Mouse (Mus musculus): Measurements from ENCODE around the gene Gm13287.
A peak's percentile ranks its signal among the peaks of the same experiment; 100 is the strongest.
"Not testable (repeated sequence)": the region's sequence is repeated elsewhere in the genome, so short reads cannot be mapped to it uniquely, and the experiment has no call there.

Gene Gm13287

DNA sequence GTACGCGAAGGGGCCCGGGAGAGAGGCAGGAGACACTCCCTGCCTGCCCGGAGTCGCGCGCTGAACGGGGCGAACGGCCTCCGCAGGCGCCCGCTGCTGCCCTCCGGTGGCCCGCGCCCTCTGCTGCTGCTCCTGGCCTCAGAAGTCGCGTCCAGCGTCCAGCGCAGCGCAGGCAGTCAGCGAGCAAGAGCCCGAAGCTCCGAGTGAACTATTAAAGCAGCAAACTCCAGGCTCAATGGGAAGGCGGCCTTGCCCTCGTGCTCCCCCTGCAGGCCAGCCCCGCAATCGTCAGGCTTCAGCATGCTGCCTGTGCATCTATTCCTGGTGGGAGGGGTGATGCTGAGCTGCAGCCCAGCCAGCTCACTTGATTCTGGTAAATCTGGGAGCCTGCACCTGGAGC, 6.0 kb upstream of the Gm13287 start, which contains the start of gene Gm13279:
Gene Gm13279 (plus strand): TSS at position 301 of the 400 bp plus-strand sequence.
- DNase-seq (ENCODE audit: low spot score in 2 of 2): not testable (repeated sequence)

DNA sequence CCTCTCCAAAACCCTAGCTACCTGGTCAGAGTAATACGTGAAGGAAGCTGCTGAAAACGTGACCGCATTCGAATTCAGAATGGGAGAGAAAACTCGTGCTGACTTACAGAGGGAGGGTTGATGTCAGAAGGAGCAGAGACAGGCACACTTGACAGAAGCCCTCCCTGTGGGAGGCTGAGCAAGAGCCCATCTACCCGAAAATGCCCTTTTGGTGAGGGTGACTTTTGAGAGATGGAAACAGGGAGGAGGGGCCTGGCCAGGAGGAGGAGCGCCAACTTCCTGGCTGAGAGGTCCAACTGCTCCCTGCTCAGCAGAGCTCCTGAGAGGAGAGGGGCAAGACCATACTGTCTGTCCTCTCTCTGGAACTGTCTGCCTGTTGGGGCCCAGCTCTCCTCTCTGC, 3.7 kb upstream of the Gm13287 start, which contains the start of gene Gm13285:
Gene Gm13285 (plus strand): TSS at position 301 of the 400 bp plus-strand sequence.
- not testable (repeated sequence) for DNase-seq (ENCODE audit: low spot score in 2 of 2)

DNA sequence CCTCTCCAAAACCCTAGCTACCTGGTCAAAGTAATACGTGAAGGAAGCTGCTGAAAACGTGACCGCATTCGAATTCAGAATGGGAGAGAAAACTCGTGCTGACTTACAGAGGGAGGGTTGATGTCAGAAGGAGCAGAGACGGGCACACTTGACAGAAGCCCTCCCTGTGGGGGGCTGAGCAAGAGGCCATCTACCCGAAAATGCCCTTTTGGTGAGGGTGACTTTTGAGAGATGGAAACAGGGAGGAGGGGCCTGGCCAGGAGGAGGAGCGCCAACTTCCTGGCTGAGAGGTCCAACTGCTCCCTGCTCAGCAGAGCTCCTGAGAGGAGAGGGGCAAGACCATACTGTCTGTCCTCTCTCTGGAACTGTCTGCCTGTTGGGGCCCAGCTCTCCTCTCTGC, 2.2 kb downstream of the Gm13287 start, which contains the start of gene Gm13288:
Gene Gm13288 (plus strand): TSS at position 301 of the 400 bp plus-strand sequence.
- not testable (repeated sequence) for DNase-seq (ENCODE audit: low spot score in 2 of 2)

DNA sequence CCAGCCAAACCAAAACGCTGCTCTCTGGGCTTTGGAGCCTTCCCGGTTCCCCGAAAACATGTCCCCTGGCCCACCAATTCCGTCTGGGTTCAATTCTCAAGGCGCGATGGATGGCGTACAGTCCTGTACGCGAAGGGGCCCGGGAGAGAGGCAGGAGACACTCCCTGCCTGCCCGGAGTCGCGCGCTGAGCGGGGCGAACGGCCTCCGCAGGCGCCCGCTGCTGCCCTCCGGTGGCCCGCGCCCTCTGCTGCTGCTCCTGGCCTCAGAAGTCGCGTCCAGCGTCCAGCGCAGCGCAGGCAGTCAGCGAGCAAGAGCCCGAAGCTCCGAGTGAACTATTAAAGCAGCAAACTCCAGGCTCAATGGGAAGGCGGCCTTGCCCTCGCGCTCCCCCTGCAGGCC, 2.7 kb downstream of the Gm13287 start:
- peak; percentile 11 to 21 for DNase-seq (ENCODE audit: low spot score in 2 of 2)

DNA sequence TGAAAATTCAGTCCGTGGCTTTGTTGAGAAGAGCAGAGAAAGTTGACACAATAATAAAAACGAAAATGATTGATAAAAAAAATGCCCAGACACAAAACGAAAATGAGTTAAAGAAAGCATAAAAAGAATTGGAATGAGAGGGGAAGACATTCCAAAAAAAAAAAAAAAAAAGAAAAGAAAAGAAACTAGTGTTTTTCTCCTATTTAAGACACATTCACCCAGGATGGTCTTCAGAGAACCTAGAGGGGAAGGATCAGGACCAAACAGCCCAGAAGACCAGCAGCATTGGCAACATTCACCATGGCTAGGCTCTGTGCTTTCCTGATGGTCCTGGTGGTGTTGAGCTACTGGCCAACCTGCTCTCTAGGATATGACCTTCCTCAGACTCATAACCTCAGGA, 12.9 kb downstream of the Gm13287 start, which contains the start of gene Ifna7:
Gene Ifna7 (plus strand): TSS at position 301 of the 400 bp plus-strand sequence.
- no peak for DNase-seq (ENCODE audit: low spot score in 2 of 2)

DNA sequence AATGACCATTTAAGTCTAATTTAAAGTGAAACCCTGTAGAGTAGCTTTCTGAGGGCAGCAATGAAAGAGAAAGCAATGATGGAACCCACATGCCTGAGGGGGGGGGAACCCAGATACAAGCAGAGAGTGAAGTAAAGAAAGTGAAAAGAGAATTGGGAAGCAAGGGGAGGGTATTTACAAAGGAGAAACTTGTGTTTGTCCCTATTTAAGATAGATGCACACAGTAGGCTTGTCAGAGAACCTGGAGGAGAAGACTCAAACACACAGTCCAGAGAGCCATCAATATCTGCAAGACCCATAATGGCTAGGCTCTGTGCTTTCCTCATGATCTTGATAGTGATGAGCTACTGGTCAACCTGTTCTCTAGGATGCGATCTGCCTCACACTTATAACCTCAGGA, 16.6 kb downstream of the Gm13287 start, which contains the start of gene Ifna11:
Gene Ifna11 (plus strand): TSS at position 301 of the 400 bp plus-strand sequence.
- no peak for DNase-seq (ENCODE audit: low spot score in 2 of 2)

DNA sequence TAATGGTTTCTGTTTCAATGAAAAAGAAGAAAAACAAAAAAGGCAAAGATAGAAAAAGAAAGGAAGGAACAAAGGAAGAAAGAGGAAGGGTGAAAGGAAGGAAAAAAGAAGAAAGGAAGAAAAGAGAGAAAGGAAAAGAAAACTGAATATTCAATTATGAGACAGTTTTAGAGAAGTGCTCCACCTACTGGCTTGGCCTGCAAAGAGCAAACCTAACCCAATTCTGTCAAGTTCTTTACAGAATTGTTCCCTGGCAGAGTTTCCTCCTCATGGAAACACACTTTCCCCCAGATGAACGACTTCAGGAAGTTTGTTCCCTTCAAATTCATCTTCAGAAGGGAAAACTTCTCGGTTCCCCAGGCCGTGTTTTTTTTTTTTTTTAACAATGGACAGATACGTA, 19.9 kb downstream of the Gm13287 start:
- no peak for DNase-seq (ENCODE audit: low spot score in 2 of 2)

DNA sequence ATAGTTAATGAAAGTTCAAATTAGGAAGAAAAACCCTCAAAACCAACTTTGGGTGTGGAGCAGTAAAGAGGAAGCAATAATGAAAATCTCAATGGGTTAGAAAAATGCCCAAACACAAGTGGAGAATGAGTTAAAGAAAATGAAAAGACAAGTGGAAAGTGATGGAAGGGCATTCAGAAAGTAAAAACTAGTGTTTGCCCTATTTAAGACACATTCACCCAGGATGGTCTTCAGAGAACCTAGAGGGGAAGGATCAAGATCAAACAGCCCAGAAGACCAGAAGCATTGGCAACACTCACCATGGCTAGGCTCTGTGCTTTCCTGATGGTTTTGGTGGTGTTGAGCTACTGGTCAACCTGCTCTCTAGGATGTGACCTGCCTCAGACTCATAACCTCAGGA, 24.1 kb downstream of the Gm13287 start, which contains the start of gene Ifna6:
Gene Ifna6 (plus strand): TSS at position 301 of the 400 bp plus-strand sequence.
- not testable (repeated sequence) for DNase-seq (ENCODE audit: low spot score in 2 of 2)

DNA sequence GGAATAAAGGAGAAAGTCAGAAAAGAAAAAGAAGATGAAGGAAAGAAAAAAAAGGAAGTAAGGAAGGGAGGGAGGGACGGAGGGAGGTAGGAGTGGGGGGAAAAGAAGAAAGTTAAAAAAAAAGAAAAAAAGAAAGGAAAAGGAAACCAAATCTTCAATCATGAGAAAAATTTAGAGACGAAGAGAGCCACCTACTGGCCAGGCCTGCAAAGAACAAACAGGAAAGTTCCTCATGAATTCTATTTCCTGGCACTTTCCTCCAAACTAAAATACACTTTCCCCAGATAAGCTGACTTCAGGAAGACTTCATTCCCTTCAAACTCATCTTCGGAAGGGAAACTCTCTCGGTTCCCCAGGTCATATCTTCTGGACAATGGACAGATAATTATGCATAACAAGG, 27.5 kb downstream of the Gm13287 start:
- peak in 1 of 2 experiments; percentile 24 for DNase-seq (ENCODE audit: low spot score in 2 of 2)

DNA sequence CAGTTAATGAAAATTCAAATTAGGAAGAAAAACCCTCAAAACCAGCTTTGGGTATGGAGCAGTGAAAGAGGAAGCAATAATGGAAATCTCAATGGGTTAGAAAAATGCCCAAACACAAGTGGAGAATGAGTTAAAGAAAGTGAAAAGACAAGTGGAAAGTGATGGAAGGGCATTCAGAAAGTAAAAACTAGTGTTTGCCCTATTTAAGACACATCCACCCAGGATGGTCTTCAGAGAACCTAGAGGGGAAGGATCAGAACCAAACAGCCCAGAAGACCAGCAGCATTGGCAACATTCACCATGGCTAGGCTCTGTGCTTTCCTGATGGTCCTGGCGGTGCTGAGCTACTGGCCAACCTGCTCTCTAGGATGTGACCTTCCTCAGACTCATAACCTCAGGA, 32.2 kb downstream of the Gm13287 start, which contains the start of gene Ifna5:
Gene Ifna5 (plus strand): TSS at position 301 of the 400 bp plus-strand sequence.
- not testable (repeated sequence) for DNase-seq (ENCODE audit: low spot score in 2 of 2)

DNA sequence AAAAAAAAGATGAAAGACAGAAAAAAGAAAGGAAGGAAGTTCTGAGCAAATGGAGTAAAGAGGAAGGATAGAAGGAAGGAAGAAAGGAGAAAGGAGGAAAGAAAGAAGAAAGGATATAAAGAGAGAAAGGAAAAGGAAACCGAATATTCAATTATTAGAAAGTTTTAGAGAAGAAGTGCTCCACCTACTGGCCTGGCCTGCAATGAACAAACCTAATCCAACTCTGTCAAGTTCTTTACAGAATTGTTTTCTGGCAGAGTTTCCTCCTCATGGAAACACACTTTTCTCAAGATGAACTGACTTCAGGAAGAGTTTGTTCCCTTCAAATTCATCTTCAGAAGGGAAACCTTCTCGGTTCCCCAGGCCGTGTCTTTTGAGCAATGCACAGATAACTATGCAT, 35.8 kb downstream of the Gm13287 start:
- no peak for DNase-seq (ENCODE audit: low spot score in 2 of 2)

DNA sequence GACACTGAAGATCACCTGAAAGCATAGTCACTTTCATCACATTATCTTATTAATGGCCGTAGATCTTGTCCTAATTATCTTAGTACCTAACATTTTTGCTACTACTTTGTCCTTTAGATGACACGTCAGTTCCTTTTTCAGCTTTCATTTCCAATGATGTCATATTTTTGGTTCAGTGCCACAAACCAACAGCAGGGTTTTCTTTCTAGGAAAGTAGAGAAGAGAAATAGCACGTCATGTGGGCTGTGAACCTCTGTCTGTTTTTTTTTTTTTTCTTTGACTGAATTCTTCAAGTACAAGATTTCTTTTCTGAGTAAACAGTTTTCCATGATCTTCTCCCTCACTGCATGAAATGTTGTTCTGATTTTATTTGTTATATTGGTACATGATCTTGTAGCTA, 37.0 kb downstream of the Gm13287 start:
- DNase-seq (ENCODE audit: low spot score in 2 of 2): no peak

DNA sequence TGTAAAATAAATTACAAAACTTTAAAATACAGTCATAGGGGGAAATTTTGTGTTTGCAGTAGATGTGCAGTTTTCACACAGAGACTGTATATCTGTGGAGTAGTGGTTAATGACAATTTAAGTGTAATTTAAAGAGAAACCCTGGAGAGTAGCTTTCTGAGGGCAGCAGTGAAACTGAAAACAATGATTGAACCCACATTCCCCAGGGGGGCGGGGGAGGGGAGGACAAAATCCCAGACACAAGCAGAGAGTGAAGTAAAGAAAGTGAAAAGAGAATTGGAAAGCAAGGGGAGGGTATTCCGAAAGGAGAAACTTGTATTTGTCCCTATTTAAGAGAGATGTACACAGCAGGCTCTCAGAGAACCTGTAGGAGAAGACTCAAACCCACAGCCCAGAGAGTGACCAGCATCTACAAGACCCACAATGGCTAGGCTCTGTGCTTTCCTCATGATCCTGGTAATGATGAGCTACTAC, 38.4 kb downstream of the Gm13287 start, which contains the start of gene Ifna4:
Gene Ifna4 (plus strand): TSS at position 424 of the 474 bp plus-strand sequence.
- DNase-seq (ENCODE audit: low spot score in 2 of 2): no peak

DNA sequence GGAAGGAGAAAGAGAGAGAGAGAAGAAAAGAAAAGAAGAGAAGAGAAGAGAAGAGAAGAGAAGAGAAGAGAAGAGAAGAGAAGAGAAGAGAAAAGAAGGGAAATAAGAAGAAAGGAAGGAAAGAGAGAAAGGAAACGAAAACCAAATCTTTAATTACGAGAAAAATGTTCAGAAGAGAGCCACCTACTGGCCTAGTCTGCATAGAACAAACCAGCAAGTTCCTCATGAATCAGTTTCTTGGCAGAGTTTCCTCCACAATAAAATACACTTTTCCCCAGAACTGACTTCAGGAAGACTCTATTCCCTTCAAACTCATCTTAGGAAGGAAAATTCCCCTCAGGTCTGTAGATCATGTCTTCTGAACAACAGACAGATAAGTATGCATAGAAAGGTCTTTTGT, 42.3 kb downstream of the Gm13287 start:
- DNase-seq (ENCODE audit: low spot score in 2 of 2): no peak

DNA sequence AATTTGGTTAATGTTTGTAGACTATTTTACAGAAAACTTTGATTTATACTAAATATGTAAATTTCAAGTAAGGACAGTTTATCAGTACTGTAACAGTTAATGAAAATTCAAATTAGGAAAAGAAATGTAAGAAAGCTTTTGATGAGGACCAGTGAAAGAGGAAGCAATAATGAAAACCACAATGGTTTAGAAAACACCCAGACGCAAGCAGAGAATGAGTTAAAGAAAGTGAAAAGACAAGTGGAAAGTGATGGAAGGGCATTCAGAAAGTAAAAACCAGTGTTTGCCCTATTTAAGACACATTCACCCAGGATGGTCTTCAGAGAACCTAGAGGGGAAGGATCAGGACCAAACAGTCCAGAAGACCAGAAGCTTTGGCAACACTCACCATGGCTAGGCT, 46.6 kb downstream of the Gm13287 start, which contains the start of gene Ifna1:
Gene Ifna1 (plus strand): TSS at position 390 of the 400 bp plus-strand sequence.
- DNase-seq (ENCODE audit: low spot score in 2 of 2): no peak

DNA sequence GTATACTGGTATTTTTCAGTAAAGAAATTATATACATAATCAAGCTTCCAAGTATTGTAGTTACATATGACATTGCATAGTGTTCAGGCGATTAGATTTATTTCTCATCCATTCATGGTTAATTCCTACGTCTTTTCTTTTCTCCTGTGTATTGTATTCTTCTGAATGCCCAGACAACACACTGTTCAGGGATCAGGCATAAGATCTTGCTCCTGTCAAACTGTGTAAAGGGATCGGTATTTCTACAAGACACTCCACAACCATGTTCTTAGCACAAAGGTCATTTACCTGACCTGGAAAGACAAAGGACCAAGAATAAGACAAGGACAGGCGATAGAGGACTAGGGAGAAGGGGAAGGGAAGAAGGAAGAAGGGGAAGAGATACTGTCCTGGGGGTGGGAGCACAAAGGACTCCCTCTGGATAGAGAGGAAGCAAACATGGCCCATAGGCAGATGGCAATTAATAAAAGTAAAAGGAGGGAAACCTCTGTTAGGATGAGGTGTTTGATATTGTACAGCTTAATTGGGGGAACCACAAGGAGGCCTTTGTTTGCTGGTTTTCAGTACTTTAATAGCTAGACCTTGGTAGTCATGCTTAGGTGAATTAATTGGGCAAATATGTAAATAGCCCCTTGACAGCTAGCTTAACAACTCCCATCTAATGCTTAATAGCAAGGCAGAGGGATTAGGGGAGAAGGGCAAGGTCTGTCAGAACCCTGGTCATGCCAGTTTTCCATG, 48.1 kb downstream of the Gm13287 start:
- no peak for DNase-seq (ENCODE audit: low spot score in 2 of 2)
